In the genomic region with DNA sequence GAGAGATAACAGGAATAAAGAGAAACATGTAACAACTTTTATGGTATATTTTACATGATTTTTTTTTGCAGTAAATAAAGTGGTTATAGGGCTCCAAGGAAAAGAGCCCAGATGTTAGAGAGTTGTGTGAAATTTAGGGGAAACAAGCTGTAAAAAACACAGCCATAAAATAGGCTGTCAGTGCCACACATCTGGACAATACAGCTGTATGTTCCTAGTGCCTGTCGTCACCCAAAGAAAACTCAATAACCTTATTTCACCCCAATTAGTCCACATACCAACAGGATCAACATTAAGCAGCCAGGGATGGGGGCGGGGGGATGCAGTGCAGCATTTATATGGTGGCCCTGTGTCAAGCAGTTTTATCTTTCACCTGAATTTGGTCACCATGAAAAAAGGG, we compare ENCODE assay signal across 21 mouse cellular contexts.
"Had no signal": no experiment of that assay in that cellular context is flagged by ENCODE, and none has a peak within 500 bp of the region (broad histone marks: within the 10 kb centered on the region; RNA-seq: fewer than 3 reads in every experiment).

No protein-coding gene starts in this region.

- ATAC-seq: lung, postnatal 0 days; midbrain, embryonic 13.5 days; midbrain, embryonic 15.5 days had no signal

- H3K36me3 ChIP-seq: lung, embryonic 15.5 days; midbrain, embryonic 13.5 days; midbrain, embryonic 15.5 days; neural tube, embryonic 13.5 days; neural tube, embryonic 15.5 days had no signal

- H3K4me1 ChIP-seq: megakaryocyte, embryonic 14.5 days; midbrain, embryonic 13.5 days; midbrain, embryonic 15.5 days; neural tube, embryonic 15.5 days had no signal

- H3K4me2 ChIP-seq: lung, embryonic 15.5 days; midbrain, embryonic 11.5 days; midbrain, embryonic 13.5 days; midbrain, embryonic 15.5 days; neural tube, embryonic 13.5 days; neural tube, embryonic 15.5 days had no signal

- DNase-seq: lung, adult 2 months; lung, postnatal 14 days; lung, postnatal 36 days; retina, postnatal 1 day; right cerebral cortex, adult 18-20 months; right cerebral cortex, postnatal 25 days; right cerebral cortex, postnatal 4 days; spleen, adult 18-20 months; thymus, adult 18-20 months; thymus, postnatal 14 days; thymus, postnatal 36 days had no signal

- H3K27ac ChIP-seq: lung, embryonic 15.5 days; macrophage; midbrain, embryonic 13.5 days; midbrain, embryonic 15.5 days; neural tube, embryonic 13.5 days; neural tube, embryonic 15.5 days had no signal

- H3K4me3 ChIP-seq: lung, embryonic 15.5 days; megakaryocyte, embryonic 14.5 days; midbrain, embryonic 13.5 days; midbrain, embryonic 15.5 days; myocyte; neural tube, embryonic 13.5 days; neural tube, embryonic 15.5 days had no signal

- H3K9ac ChIP-seq: lung, embryonic 15.5 days; midbrain, embryonic 13.5 days; midbrain, embryonic 15.5 days; neural tube, embryonic 13.5 days; neural tube, embryonic 15.5 days had no signal

- H3K27me3 ChIP-seq: lung, embryonic 15.5 days; megakaryocyte, embryonic 14.5 days; midbrain, embryonic 13.5 days; midbrain, embryonic 15.5 days; neural tube, embryonic 13.5 days; neural tube, embryonic 15.5 days had no signal

- H3K9me3 ChIP-seq: lung, embryonic 15.5 days; midbrain, embryonic 13.5 days; midbrain, embryonic 15.5 days; neural tube, embryonic 13.5 days; neural tube, embryonic 15.5 days had no signal
